Mouse (Mus musculus) B cell, adult 2 months (primary cell): ENCODE measurements around the gene Sema7a.
A peak's percentile ranks its signal among the peaks of the same experiment; 100 is the strongest.

ENCODE experiments used
- DNase-seq, 2 experiments: peaks; one replicate each; pipeline ENCODE4 v3.0.0; 2022

Gene Sema7a

DNA sequence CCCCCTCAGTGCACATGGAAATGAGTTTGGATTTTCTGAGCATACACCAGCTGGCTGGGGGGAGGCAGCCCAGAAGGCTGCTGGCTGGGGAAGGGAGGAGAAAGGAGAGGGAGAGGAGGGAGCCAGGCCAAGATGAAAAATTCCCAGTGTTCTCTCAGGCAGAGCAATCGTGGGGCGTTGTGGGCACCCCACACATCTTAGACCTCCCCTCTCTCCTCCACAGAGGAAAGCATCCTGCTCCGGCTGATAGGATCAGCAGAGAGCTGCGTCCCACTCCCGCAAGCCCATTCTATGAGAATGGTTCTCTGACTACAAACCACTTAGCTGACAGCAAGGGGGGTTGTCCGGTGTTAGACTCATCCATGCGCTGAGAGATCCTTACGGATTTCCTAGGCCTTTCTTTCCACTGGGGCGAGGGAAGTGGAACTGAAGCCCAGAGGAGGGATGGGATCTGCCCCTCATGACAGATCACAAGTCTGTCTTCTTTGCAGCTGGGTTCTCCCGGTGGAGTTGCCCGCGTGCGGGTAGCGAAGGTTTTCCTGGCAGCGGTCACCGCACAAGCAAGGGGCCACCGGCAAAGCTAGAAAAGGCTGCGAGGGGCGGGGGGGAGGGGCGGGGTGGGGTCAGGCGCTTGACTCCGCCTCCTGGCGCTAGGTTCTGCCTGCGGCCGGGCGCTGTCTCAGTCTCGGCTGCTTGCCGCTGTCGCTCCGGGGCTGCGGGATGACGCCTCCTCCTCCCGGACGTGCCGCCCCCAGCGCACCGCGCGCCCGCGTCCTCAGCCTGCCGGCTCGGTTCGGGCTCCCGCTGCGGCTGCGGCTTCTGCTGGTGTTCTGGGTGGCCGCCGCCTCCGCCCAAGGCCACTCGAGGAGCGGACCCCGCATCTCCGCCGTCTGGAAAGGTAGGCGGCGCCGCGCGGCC is at the start of gene Sema7a:
Gene Sema7a, plus strand, starts transcription at position 682 of the 918 bp plus-strand sequence.
- DNase-seq = peak; percentile 74 to 75

DNA sequence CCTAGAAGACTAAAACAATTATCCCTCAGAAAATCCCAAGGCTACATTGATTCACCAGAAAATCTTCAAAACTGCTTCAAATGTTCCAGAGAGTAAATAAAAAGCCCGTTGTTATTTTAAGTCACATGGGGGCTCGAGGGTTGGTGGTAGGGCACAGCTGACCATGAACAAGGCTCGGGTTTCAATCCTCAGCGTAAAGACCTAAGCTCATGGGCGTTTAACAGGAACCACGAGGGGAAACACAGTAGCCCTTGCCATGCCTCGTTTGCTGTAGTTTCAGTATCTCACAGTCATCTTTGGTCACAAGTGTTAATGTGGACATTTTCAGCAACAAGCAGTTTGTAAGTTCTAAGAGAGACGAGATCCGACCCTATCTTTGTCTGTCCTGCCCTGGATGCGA is 39.4 kb upstream of the Sema7a start:
- DNase-seq = no peak

DNA sequence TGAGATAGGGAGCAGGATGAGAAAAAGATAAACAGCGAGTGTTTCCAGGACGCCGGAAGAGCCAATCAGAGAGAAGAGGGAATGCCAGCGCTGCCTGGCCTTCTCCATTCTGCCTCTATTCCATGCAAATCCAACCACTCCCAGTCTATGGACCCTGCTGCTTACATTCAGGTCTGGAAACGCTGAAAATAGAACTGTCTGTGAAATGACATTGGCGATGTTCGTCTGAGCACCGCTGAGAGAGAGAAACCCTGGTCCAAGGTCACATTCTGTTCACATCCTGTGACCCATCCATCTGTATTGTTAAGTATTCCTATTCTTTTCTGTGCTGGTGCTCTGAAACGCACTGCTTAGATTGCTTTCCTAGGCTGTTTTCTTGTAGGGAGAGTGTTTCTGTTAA is 38.7 kb upstream of the Sema7a start:
- no peak for DNase-seq

DNA sequence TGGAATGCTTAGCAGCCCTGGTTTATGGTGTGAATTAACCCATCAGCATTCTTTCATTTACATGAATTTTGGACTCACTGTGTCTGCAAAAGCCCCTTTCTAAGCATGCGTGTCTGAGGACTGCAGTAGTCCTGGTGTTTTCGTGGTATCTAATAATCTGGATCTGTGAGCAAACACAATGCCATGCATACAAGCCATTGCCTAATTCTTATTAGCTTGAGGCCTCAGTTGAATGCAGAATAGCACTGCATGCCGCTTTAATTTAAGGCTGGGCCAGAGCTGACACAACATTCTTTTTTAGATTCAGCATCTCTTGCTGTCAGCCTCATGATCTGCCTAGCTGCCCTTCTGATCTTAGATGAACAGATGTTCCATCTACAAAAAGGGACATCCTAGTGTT is 38.3 kb upstream of the Sema7a start:
- no peak for DNase-seq

DNA sequence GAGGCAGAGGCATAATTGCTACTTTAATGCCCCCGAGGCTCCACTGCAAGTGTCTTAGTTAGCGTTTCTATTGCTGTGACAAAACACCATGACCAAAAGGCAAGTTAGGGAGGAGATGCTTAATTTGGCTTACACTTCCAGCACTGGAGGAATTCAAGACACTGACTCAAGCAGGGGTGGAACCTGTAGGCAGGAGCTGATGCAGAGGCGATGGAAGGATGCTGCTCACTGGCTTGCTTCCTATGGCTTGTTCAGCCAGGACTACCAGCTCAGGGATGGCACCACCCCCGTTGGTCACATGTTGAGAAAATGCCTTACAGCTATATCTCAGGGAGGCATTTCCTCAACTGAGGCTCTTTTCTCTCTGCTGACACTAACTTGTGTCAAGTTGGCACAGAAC is 37.8 kb upstream of the Sema7a start:
- no peak for DNase-seq

DNA sequence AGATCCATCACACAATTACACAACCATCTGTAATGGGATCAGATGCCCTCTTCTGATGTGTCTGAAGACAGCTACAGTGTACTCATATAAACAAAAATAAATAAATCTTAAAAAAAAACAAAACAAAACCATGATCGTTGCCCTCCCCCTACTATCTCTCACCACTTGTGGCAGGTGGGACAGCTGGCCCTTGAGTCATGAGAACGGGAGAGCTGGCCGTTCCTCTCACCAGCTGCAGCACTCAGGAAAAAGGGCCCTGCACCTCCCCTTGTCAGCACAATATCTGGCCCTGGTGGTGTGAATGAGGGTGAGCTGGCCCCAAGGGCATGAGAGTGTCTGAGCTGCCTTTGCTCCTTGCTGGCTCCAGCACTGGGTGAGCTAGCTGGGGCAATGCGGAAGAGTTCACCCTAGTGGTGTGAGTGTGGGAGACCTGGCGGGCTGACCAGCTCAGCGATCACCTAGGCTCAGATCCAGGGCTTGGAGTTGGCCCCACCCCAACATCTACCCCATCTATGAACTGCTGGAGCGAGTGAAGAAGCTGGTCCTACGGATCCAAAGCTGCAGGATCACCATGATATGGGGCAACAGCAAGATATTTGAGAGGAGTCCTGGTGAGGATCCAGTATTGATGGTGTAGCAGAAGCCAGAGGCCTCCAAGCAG is 36.2 kb upstream of the Sema7a start:
- no peak for DNase-seq

DNA sequence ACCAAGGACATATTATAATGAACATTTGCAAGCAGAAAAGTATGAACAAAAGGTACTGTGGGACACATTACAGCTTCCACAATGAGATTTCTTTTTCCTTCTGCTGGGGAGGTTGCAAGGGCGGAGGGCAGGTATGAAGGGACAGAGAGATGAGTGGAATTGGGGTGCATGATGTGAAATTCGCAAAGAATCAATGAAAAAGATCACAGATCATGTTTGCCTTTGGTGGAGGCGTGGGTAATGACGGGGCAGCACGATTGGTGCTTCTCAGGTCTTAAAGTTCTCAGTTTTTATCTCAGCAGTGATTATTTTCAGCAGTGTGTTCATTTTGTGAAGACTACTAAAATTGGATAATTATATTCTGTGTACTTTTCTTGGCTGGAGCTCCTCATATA is 35.7 kb upstream of the Sema7a start:
- no peak for DNase-seq

DNA sequence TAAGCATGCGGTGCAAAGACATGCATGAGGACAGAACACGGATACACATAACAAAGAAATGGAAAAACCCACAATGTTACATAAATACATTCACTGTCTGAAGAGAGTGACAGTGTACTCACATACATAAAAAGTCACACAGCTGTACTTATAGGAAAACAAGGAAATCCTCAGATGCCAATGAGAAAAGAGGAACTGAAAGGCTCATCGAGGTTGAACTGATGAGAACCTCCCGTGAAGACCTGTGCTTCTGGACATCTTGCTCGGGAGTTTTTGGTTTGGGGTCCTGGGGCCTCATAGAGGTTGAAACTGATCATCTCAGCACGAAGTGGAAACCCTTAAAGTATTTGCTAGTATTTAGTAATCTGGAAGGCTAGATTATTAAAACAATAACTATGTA is 32.7 kb upstream of the Sema7a start:
- peak; percentile 38 to 51 for DNase-seq

DNA sequence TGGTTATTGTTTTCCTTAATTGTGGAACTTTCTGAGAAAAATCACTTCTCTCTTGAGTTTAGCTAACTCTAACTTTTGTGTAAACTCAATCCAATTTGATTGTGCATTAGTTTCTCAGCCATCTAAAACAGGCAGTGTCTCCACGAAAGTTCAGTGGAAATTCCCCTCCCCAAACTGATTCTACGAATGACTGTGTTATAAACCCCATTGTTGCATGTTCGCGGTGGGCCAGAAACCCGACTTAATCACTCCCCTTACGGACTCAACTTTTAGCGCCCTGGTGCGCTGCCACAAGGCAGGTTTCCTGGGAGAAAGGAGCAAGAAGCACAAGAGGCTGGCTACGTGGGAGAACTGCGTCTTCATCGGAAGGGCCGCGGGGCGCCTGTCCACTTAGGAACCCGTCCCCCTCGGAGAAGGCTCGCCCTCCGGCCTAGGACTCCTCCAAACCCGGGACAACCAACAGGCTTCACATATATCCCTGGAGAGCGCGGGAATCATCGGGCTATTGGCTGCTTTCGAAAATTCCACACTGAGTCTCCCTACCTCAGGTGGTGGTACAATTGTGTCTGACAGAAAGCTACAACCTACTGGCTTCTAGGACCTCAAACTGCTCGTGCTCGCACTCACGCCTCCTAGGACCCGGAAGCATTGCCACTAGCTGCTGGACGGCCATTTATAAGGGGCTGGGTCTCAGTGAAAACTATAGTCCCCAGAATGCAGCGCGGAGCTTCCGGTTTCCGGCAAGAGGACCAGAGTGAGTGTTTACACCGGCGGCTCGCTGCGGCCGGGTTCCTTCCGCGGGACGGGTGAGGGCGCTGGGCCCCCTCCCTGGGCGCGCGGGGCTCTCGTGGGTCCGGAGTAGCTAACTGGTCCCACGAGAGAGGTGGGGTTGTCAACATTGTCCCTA is 29.4 kb upstream of the Sema7a start, which contains the start of gene Ubl7:
Gene Ubl7, plus strand, starts transcription at position 726 of the 907 bp plus-strand sequence.
- peak; percentile 90 to 91 for DNase-seq

DNA sequence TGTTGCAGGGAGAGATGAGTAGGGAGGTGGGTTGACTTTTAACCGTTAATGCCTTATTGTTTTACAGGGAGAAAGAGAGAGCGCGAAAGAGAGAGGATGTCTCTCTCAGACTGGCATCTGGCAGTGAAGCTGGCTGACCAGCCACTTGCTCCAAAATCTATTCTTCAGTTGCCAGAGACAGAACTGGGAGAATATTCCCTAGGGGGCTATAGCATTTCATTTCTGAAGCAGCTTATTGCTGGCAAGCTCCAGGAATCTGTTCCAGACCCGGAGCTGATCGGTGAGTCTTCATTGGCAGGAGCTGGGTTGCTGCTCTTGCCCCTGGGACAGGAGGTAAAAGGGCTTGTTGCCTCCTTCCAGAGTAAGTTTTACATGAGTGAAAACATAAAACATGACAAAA is 27.3 kb upstream of the Sema7a start:
- no peak for DNase-seq

DNA sequence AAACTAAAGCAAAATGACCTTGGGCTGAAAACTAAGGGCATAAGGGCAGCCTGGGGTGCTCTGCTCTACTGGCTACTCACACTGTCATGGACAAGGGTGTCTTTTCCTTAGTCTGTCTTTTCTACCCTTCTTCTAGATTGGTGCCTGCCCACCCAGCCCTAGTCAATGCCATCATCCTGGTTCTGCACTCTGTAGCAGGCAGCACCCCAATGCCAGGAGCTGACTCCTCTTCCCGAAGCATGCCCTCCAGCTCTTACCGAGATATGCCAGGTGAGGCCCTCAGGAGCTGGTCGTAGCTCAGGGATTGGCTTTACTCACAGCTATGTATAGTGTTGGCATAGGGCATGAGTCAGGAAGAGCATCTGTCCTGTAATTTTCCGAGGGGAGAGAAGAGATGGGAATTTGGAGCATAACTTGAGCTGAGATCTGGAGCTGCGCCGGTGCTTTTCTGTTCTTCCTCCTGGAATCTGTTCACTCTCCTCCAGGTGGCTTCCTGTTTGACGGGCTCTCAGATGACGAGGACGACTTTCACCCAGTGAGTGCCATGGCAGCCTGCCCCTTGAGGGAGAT is 18.3 kb upstream of the Sema7a start:
- no peak for DNase-seq

DNA sequence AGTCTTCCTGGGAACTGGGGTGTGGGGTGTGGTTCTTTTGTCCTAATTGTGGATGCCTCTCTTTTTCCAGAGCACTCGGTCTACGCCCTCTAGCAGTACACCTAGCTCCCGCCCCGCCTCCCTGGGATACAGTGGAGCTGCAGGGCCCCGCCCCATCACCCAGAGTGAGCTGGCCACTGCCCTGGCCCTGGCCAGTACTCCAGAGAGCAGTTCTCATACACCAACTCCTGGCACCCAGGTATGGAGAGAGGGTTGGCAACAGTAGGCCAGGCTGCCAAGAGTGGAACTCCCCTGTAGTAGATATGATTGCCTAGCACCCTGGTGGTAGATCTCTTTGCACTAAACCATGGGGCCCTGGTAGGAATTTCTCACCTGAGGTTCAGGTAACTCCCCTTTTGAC is 17.5 kb upstream of the Sema7a start:
- DNase-seq = no peak

DNA sequence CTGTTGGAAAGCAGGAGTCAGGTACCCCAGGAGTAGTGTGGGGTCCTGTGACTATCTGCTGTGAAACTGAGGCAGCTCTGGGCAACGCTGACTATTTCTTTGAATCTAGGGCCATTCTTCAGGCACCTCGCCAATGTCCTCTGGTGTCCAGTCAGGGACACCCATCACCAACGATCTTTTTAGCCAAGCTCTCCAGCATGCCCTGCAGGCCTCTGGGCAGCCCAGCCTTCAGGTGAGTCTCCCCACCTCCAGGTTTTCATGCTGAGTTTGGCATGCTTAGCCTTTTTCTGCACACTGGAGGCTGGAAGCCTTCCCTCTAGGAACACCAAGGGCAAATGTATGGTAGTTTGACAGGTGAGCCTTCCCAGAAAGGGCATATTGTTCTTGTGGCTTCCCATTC is 16.9 kb upstream of the Sema7a start:
- DNase-seq = no peak

DNA sequence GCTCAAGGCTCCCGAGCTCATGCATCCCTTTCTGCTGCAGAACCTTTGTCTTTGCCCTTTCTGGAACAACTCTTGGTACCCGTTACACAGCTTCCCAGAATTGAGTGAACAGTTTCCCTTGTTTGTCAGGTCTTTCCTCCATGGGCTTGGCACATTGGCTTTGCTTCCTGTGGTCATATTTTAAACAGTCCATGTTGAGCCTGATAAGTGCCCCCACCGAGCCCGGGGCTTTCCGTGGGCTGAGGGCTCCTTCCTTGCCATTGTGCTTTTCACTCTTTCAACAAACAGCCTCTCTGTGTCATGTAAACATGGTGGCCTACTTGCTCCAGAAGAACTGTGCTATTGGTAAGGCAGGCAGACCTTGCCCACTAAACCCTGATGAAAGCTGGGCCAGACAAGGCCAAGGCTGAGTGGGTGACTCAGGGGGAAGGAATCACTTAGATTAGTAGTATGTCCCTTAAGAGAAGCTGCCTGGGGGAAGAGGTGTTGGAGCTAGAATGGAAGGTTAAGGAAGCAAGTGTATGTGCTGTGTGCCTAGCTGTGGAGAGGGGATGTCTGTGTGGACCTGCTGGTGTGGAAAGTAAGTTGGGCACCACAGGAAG is 8.6 kb upstream of the Sema7a start:
- DNase-seq = no peak

DNA sequence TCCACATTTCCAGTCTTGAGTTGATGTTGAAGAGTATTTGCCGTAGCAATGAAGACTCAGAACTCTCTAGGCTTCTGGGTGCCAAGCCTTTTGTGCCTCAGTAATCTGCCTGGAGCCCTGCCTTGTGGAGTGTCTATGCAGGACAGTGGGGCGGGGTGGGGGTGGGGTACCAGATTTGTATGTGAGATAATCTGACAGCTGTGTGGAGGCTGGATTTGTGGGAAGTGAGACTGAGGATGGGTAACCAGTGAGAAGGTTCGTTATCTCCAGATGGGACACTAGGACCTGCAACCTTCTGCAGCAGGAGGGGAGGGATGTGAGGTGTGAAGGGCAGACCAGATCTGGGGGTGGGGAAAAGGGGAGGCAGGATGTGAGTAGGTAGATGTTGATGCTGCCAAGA is 7.7 kb upstream of the Sema7a start:
- no peak for DNase-seq

DNA sequence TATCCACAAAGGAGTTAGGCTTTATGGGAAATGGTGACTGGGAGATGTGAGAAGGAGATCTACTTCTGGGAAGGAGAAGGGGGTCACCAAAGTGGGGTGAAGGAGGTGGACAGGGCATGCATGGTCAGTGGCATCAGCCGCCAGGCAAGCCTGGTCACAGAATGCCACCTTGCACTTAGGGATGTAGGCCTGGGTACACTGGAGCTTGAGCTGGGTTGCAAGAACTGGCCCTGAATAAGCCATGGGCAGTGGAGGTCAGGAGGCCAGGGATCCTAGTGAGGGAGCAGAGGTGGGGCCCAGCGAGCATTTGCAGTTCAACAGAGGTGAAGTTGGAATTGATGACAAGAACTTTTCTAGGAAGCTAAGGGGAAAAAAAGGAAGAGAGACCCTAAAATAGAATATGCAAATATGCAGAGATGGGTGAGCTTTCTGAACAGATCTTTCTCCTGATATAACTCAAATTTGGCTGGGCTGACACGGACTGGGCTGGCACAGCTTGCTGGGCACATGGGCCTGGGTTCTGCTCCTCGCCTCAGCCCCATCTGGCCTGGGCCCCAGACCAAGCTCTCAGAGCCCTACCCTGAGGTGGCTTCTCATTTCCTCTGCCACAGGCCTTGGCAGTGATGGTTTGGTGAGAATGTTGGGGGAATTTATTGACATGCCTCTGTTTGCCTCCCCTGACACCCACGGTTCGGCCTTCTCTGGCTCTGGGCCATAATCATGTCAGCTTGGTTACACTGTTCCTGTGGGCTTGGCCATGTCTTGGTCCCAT is 6.9 kb upstream of the Sema7a start:
- DNase-seq = no peak

DNA sequence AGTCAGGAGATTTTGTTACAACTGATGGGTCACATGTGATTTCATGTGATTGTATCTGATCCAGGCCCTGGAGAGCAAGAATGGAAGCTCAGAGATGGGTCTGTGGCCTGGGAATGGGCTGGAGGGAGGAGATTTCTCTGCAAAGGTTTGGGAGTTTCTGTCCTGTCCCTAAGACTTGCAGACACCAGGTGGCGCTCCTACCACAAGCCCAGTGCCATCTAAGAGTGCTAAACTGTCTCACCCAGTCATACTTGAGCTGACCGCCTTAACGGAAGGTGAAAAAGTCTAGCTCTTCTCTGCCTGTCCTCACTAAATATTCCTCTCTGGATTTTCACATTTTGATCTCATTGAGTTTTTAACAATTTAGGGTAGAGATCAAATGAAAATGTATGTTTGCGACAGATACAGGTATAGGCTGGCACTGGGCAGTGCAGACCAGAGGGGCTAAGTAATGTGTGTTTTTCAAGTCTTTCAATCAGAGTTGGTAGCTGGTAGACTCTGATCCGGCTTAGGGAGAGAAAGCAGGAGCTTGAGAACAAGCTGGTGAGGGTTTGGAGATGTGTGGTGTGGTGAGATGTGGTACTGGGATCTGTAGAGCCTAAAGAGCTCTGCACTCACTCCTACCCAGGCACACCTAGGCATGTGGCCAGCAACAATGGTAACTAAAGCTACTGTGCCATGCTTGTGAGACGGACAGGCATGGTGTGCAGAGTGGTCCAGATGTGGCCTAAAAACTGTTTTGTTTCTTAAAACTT is 4.1 kb upstream of the Sema7a start:
- DNase-seq = peak; percentile 90 to 92

DNA sequence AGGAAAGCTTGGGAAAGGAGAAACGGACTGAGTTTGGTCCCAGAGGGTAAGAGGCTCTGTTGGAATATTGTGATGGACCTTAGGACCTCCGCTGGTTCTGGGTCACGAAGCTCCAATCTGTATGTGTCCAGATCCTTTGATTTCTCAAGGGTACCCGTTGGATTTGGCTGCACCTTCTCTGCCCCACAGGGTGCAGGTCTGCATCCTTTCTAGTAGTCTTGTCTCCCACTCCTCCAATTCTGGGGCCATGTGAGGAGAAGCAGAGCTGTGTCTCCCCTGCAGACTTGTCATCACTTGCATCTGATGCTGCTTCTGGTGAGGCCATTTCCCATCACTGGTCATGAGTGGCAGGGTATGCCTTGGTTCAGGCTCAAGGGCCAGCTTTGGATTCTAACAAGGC is 2.7 kb upstream of the Sema7a start:
- no peak for DNase-seq

DNA sequence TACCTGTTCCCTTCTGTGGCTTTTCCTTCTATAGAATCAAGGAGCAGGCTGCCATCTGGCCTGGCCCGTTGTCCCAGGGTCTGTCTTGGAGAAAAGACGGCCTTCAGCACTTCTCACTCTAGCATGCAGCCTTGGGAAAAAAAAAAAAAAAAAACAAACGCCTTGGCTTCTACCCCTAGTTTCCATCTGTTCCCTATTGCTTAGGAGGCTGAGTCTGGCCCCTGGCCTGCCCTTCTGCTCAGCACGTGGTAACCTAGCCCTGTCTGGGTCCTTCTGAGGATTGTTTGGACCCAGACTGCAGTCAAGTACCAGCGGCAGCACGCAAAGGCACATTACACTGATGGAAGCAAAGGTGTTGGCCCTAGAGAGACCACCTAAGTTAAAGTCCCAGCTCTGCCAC is 2.3 kb upstream of the Sema7a start:
- no peak for DNase-seq

DNA sequence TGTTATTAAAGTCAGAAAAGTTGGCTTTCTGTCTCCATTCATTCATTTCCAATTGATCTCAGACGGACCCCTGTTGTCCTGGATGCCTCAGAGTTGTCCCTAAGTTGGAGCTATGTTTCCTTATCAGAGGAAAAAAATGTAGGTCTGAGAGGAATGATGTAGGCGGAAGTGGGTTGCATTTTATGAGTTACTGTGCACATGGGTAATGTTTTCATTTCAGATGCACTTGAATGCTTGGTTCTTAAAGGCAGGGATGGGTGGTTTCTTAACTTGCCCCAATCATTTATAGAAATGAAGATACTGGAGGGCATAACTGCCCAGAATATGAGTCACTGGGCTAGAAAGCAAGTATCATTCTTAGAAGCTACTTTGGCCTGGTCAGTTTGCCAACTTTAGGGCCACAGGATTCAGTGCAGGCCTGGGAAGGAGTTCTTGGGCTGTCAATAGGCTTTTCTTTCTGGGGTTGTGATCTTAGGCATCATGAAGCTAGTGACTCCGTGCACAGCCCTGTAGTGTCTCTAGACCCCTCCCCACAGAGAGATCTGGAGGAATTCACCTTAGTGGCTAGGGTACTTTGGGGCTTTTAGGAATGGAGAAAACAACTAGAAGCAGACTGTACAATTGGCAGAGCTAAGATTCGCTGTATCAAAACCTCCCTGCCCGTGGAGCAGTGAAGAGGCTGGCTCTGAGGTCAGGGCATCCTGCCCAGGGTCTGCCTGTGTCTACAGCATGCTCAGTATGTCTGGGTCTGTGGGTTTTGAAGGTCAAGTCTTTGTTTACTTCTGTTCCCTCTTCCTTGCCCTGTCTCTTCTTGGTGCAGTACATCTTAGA is 1.5 kb upstream of the Sema7a start:
- no peak for DNase-seq
